Mouse (Mus musculus) MEL (cell line): ENCODE results near the gene Piezo1.

ENCODE experiments used
- CTCF ChIP-seq, 3 experiments: IDR thresholded peaks in 2 of 3; conservative IDR thresholded peaks in 1 of 3; 2 replicates each; pipeline ENCODE4 v1.5.1; 2011 to 2012; ENCODE audit warnings: low read length in 3 of 3, low read depth in 2 of 3, mild to moderate bottlenecking in 2 of 3, improper control_type of control experiment in 1 of 3, inconsistent platforms in 1 of 3, mixed read lengths in 1 of 3, moderate library complexity in 1 of 3; ENCODE audit not compliant: control insufficient read depth in 1 of 3, insufficient read depth in 1 of 3, poor library complexity in 1 of 3, severe bottlenecking in 1 of 3
- MAFK ChIP-seq: IDR thresholded peaks from 2 replicates; pipeline ENCODE4 v1.6.1; 2011; ENCODE audit warnings: low read depth, mild to moderate bottlenecking, low read length, improper control_type of control experiment, borderline replicate concordance
- MAZ ChIP-seq: IDR thresholded peaks from 2 replicates; pipeline ENCODE4 v1.6.1; 2012; ENCODE audit warnings: low read depth, mild to moderate bottlenecking, inconsistent platforms, low read length, improper control_type of control experiment
- MYB ChIP-seq: IDR thresholded peaks from 2 replicates; pipeline ENCODE4 v1.6.1; 2011; ENCODE audit warnings: mild to moderate bottlenecking, low read depth, low read length, improper control_type of control experiment
- POLR2A ChIP-seq, 2 experiments: IDR thresholded peaks; 2 replicates each; pipeline ENCODE4 v1.6.1; 2011 to 2012; ENCODE audit warnings: low read length in 2 of 2, mild to moderate bottlenecking in 2 of 2, control low read depth in 1 of 2, improper control_type of control experiment in 1 of 2, low read depth in 1 of 2, moderate library complexity in 1 of 2; ENCODE audit not compliant: control insufficient read depth in 1 of 2, insufficient read depth in 1 of 2, poor library complexity in 1 of 2
- SMC3 ChIP-seq: IDR thresholded peaks from 2 replicates; pipeline ENCODE4 v1.6.1; 2011; ENCODE audit warnings: low read depth, low read length, improper control_type of control experiment
- USF2 ChIP-seq, 2 experiments: IDR thresholded peaks; 2 replicates each; pipeline ENCODE4 v1.6.1; 2011 to 2012; ENCODE audit warnings: improper control_type of control experiment in 2 of 2, low read length in 2 of 2, borderline replicate concordance in 1 of 2, inconsistent platforms in 1 of 2, low read depth in 1 of 2, mild to moderate bottlenecking in 1 of 2; ENCODE audit not compliant: insufficient read depth in 1 of 2

- TF ChIP-seq USF2 (IDR thresholded peaks at IDR 0.05; ENCODE audit: borderline replicate concordance in 1 of 2, insufficient read depth in 1 of 2, low read depth in 1 of 2, low read length in 2 of 2) (no peak), SMC3 (no peak), POLR2A (IDR thresholded peaks at IDR 0.05; ENCODE audit: control insufficient read depth in 1 of 2, insufficient read depth in 1 of 2, low read depth in 1 of 2, low read length in 2 of 2, poor library complexity in 1 of 2) (no peak; a peak in 1 of 4 replicates), MAFK (no peak), MYB (no peak), MAZ (no peak), CTCF (IDR thresholded peaks at IDR 0.05 in 2 of 3, conservative IDR thresholded peaks at IDR 0.05 in 1 of 3; ENCODE audit: control insufficient read depth in 1 of 3, insufficient read depth in 1 of 3, low read depth in 2 of 3, low read length in 3 of 3, poor library complexity in 1 of 3, severe bottlenecking in 1 of 3) (no peak)
Measured at GRCm38 (mm10) chr8:122546066-122546755, 4.9 kb downstream of the Piezo1 start.
